Mouse (Mus musculus) megakaryocyte-erythroid progenitor cell, adult 5-6 weeks (primary cell): ENCODE results near the gene Rev1. TPM values are rescaled to one million over a fixed set of nuclear protein-coding genes. Genes with fewer than 3 reads are reported as not detected.
"Not testable (repeated sequence)": the region's sequence is repeated elsewhere in the genome, so short reads cannot be mapped to it uniquely, and the experiment has no call there.

Experiments used
- ATAC-seq: replicated peaks from 2 replicates; pipeline ENCODE4 v1.8.0; 2016; ENCODE audit warnings: mild to moderate bottlenecking, inconsistent platforms; ENCODE audit not compliant: severe bottlenecking, poor library complexity, low FRiP score, low TSS enrichment
- total RNA-seq, 2 experiments: library from RNA; stranded (forward) in 1 of 2; stranded (reverse) in 1 of 2; fragments of 200-1000, 215-1000 nt in 1 of 2; fragments of >200 nt in 1 of 2; fragmentation: Nextera tagmentation in 1 of 2; gene quantifications; 2 replicates each; pipeline ENCODE4 v1.2.3; 2014 to 2017

Gene Rev1
- total RNA-seq, 2 experiments from 2014 or later, result 45.0 to 56.6 TPM

GRCm38 (mm10) chr1:38103214-38103613, 26.4 kb downstream of the Rev1 start:
- ATAC-seq, result no peak

- ATAC-seq, result no peak
Observed at GRCm38 (mm10) chr1:38081316-38081715, 48.3 kb downstream of the Rev1 start.

GRCm38 (mm10) chr1:38071326-38071725, 58.3 kb downstream of the Rev1 start:
- no peak for ATAC-seq

GRCm38 (mm10) chr1:38067276-38067675, 62.3 kb downstream of the Rev1 start:
- no peak for ATAC-seq

- ATAC-seq, result not testable (repeated sequence)
Observed at GRCm38 (mm10) chr1:38062156-38062555, 67.4 kb downstream of the Rev1 start.

GRCm38 (mm10) chr1:38058417-38058816, 71.2 kb downstream of the Rev1 start:
- ATAC-seq, result no peak

GRCm38 (mm10) chr1:38055176-38055575, 74.4 kb downstream of the Rev1 start:
- no peak for ATAC-seq

- no peak for ATAC-seq
Observed at GRCm38 (mm10) chr1:38049562-38049961, 80.0 kb downstream of the Rev1 start.

- no peak for ATAC-seq
Observed at GRCm38 (mm10) chr1:38048121-38048520, 81.5 kb downstream of the Rev1 start.

GRCm38 (mm10) chr1:38038898-38039297, 90.7 kb downstream of the Rev1 start:
- no peak for ATAC-seq

GRCm38 (mm10) chr1:38037375-38037774, 92.2 kb downstream of the Rev1 start:
- no peak for ATAC-seq

GRCm38 (mm10) chr1:38035521-38035920, 94.1 kb downstream of the Rev1 start:
- no peak for ATAC-seq

- ATAC-seq, result no peak
Observed at GRCm38 (mm10) chr1:38031391-38031790, 98.2 kb downstream of the Rev1 start.

GRCm38 (mm10) chr1:38027301-38027700, 102.3 kb downstream of the Rev1 start:
- no peak for ATAC-seq

GRCm38 (mm10) chr1:38014551-38015203, 114.9 kb downstream of the Rev1 start:
- ATAC-seq, result peak; percentile 56

- ATAC-seq, result no peak; the same call in 1 of the 2 replicates
Observed at GRCm38 (mm10) chr1:38012509-38012908, 117.1 kb downstream of the Rev1 start.

GRCm38 (mm10) chr1:38012104-38012503, 117.5 kb downstream of the Rev1 start:
- ATAC-seq, result no peak

GRCm38 (mm10) chr1:38011647-38012046, 118.0 kb downstream of the Rev1 start:
- ATAC-seq, result peak; percentile 95

- no peak for ATAC-seq
Observed at GRCm38 (mm10) chr1:38006741-38007140, 122.9 kb downstream of the Rev1 start.

GRCm38 (mm10) chr1:38003046-38003445, 126.6 kb downstream of the Rev1 start:
- no peak for ATAC-seq
